ENCODE assay signal across 8 mouse cellular contexts in the genomic region with DNA sequence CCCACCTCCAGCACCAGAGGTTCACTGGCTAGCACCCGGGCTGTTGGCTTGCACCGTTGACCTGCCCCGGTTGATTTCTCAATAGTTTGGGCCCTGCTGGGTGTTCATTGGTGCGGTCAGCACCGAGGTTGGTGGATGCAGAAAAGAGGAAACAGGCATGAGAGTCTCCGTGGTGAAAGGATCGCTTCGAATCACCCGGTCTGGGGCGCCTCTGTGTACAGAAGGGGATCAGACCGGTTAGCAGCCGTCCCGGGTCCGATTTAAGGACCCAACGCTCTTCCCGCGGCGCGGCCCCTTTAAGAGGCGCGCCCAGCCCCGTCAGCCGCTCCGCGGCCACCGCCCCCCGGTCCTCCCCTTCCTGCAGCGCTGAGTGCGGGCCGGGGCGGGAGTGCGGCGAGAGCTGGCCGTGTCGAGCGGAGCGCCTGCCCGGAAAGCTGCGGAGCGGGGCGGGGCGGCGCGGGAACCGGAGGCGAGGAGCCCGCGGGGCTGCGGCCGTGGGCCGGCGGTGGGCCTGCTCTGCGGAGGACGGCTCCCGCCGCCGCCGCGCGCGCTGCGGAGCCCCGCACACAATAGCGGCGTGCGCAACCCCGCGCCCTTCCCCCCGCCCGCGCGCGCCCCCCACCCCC. TPM values are rescaled to one million over a fixed set of nuclear protein-coding genes. Genes with fewer than 3 reads are reported as not detected.
DNase-seq lines count a peak whose midpoint lies in the region; ATAC-seq and TF ChIP-seq lines count a peak whose summit lies in the region.

Gene Bcr, plus strand, starts transcription at position 376 of the 626 bp plus-strand sequence.

- under 1% methylated on average over 49 of the region's 73 CpGs for WGBS in hindbrain, embryonic 12.5 days
- WGBS in macrophage (ENCODE audit: missing documents): 2% methylated on average over 38 of the region's 73 CpGs

- no peaks in the 10 kb centered on the region for H3K36me3 ChIP-seq in ES-E14 (ENCODE audit: control insufficient read depth, insufficient read depth, low read length, poor library complexity, severe bottlenecking)
- H3K36me3 ChIP-seq in hindbrain, embryonic 12.5 days: 0 out of 2 replicates have a peak, but pooled peaks cover under 1% of the 10 kb centered on the region
- no peaks in the 10 kb centered on the region for H3K36me3 ChIP-seq in macrophage (ENCODE audit: inconsistent target)

- no peaks in the 10 kb centered on the region for H3K27me3 ChIP-seq in hindbrain, embryonic 12.5 days

- H3K4me3 ChIP-seq in ES-E14 (ENCODE audit: insufficient read depth in 1 of 2, low read depth in 1 of 2, low read length in 2 of 2, poor library complexity in 1 of 2, severe bottlenecking in 1 of 2) (peak within 1 kb of the TSS; percentile 73 to 88), macrophage (ENCODE audit: inconsistent target) (peak within 1 kb of the TSS; percentile 5; the same call in 1 of the 2 replicates)
- peak within 1 kb of the TSS; percentile 89 for H3K4me3 ChIP-seq in hindbrain, embryonic 12.5 days

- ATAC-seq in hindbrain, embryonic 12.5 days (ENCODE audit: low FRiP score): peak; percentile 84

- DNase-seq in ES-E14 (ENCODE audit: low read depth, low spot score): peak; percentile 49
- DNase-seq in cerebellum, adult 18-20 months: peak; percentile 86 to 89
- peak in 1 of 2 experiments; percentile 77 for DNase-seq in frontal cortex, adult 2 months (ENCODE audit: extremely low spot score in 1 of 2, low spot score in 1 of 2)
- DNase-seq in layer of hippocampus, postnatal 36 days: peak; percentile 81 to 84
- peak; percentile 69 for DNase-seq in retina, postnatal 7 days (ENCODE audit: low read depth, low spot score)
- peak; percentile 71 to 77 for DNase-seq in urinary bladder, adult 18-20 months (ENCODE audit: low spot score in 2 of 2)

- H3K9ac ChIP-seq in ES-E14 (ENCODE audit: insufficient read depth, low read depth, low read length, poor library complexity, severe bottlenecking): peak within 1 kb of the TSS; percentile 77
- peak within 1 kb of the TSS; percentile 93 for H3K9ac ChIP-seq in hindbrain, embryonic 12.5 days

- H3K79me2 ChIP-seq in macrophage (ENCODE audit: inconsistent target): no peaks in the 10 kb centered on the region; the same call in 1 of the 2 replicates

- H3K27ac ChIP-seq in ES-E14 (ENCODE audit: insufficient read depth, low read depth, low read length, poor library complexity, severe bottlenecking) (no peak within 1 kb of the TSS), macrophage (no peak within 1 kb of the TSS)
- peak within 1 kb of the TSS; percentile 92 for H3K27ac ChIP-seq in hindbrain, embryonic 12.5 days

- peak within 1 kb of the TSS; percentile 92 for H3K4me2 ChIP-seq in hindbrain, embryonic 12.5 days (replicated peaks)

- H3K9me3 ChIP-seq in ES-E14 (ENCODE audit: control insufficient read depth, insufficient read depth, low read depth, low read length): no peaks in the 10 kb centered on the region
- no peaks in the 10 kb centered on the region for H3K9me3 ChIP-seq in hindbrain, embryonic 12.5 days (replicated peaks)

- peaks cover 0 to 7% of the 10 kb centered on the region in 2 experiments; a peak in 2 of 4 replicates for H3K4me1 ChIP-seq in ES-E14 (ENCODE audit: control insufficient read depth in 2 of 2, insufficient read depth in 2 of 2, low read length in 2 of 2, poor library complexity in 1 of 2)
- H3K4me1 ChIP-seq in hindbrain, embryonic 12.5 days: peaks cover 77% of the 10 kb centered on the region

- in situ Hi-C loops in ES-E14 (cut with MboI; ENCODE audit: low sequenced_read_pairs in 2 of 2, unreplicated experiment in 2 of 2): no loop called here

TF ChIP-seq in ES-E14, 5 proteins besides CTCF, POLR2A, EP300 and RAD21:
- no peak for TF ChIP-seq ZC3H11A (IDR thresholded peaks at IDR 0.05; ENCODE audit: borderline replicate concordance, low read depth, low read length)

RNA-seq across cellular contexts. Expression of gene Bcr, which starts in this region (rescaled TPM):
- total RNA-seq in ES-E14 (2012; rRNA removed): 17.9 and 19.5 TPM in 2 replicates
- polyA plus RNA-seq in frontal cortex, adult 2 months (2012; rRNA removed): 68.9 and 69.4 TPM in 2 replicates
- 11.4 and 14.0 TPM in 2 replicates for polyA plus RNA-seq in hindbrain, embryonic 12.5 days (2016; fragmentation: Nextera tagmentation; extraction: Ambion mirVana)
- 100 to 1,000 TPM; 121 to 133 TPM for total RNA-seq in layer of hippocampus, postnatal 36 days (2021)
- total RNA-seq in macrophage (2018; cell fraction: chromatin; rRNA removed): 1 to 10 TPM in 24 of 26 experiments, under 1 TPM in 2; 0.84 to 7.4 (median 2.4) TPM
- total RNA-seq in macrophage (2018; cell fraction: cytosol; rRNA removed): 1 to 10 TPM in 20 of 26 experiments, under 1 TPM in 6; 0.65 to 3.0 (median 1.4) TPM
- total RNA-seq in macrophage (2018; cell fraction: nucleus; rRNA removed): 1 to 10 TPM in 23 of 26 experiments, under 1 TPM in 3; 0.75 to 6.9 (median 2.2) TPM
- 0.76 to 2.7 TPM (median 1.4 TPM) in 3 replicates for polyA plus RNA-seq in macrophage (2018)

Comparison
In these comparisons a context has a peak if more than half of its experiments do, and no peak if none do; other contexts are left out.
1. H3K4me3 ChIP-seq: peak in every context shown above with its lines; median percentile 89 in hindbrain, embryonic 12.5 days; 80 in ES-E14; 5 in macrophage.